Mouse (Mus musculus) NIH3T3 (cell line): ENCODE data around the gene Mars.

Source experiments
- DNase-seq: peaks from one replicate; pipeline ENCODE4 v3.0.0-alpha.2; 2012; ENCODE audit warnings: low read depth

Mars gene

DNA sequence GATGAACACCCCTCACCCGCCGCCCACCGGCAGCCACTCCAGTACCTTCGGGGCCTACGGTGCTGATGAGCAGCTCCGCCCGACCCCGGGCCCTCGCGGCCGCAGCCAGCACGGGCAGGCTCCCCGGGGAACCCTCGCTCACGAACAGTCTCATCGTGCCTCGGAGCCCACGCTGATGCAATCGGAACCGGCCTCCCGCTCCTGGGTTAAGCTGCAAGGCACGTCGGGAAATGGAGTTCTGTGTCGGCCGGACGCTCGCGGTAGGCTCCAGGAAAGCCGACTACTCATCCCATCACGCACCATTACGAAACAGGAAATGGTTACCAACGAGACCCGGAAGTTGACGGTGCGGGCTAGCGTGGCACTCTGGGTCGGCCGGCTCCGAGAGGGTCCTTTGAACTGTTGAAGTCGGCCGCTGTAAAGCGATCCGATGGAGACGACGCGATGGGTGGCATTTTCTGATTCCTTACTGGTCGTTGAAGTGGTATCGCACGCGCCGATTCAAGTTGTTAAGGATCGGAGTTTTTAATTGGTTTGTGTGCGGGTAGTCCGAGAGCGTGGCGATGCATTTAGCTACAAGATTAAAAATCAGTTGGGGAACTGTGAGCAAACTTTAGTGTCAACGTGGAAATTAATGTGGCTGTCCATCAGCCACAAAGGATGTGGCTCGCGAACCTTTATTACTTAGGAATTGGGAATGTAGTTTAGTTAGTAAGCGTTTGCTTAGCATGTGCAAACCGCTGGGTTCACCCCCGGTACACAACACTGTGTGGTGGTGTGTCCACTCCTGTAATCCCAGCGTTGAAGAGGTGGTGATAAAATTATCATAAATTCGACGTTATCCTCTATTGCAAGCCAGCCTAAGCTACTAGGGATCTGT, at the start of gene Mars:
TSS of gene Mars (minus strand) at position 311 of the 880 bp plus-strand sequence.
- DNase-seq: peak; percentile 97

DNA sequence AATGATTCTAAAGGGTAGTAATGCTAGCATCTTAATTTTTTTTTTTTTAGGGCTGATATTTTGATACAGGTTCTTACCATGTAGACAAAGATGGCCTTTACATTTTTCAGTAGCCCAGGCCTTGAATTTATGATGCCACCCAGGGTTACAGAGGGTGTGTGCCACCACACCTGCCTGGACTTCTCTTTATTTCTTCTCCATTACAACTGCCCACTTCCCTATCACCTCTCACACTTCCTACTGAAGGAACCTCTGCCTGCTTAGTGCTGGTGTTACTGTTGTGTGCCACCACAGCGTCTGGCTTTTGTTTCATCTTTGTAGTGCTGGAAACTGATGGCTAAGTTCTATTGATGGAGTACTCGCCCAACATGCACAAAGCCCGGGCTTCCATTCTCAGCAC, 49.1 kb upstream of the Mars start:
- DNase-seq: no peak

DNA sequence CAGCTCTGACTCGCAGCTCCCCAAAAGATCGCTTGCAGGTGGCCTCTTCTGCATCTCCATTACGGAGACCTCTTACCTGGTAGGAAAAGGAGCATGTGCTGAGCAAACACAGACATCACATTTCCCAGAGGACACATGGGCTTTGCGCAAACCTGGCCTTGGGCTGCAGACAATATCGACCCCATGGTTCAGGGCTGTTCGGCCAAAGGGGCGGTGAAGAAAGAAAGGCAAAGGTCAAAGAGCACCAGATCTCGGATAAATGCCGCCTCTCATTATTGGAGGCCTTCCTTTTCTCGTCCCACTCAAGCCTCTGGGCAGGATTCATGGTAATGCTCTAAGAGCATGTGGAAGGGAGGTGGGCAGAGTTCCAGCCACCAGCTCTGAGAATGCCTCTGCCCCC, 43.8 kb upstream of the Mars start:
- no peak for DNase-seq

DNA sequence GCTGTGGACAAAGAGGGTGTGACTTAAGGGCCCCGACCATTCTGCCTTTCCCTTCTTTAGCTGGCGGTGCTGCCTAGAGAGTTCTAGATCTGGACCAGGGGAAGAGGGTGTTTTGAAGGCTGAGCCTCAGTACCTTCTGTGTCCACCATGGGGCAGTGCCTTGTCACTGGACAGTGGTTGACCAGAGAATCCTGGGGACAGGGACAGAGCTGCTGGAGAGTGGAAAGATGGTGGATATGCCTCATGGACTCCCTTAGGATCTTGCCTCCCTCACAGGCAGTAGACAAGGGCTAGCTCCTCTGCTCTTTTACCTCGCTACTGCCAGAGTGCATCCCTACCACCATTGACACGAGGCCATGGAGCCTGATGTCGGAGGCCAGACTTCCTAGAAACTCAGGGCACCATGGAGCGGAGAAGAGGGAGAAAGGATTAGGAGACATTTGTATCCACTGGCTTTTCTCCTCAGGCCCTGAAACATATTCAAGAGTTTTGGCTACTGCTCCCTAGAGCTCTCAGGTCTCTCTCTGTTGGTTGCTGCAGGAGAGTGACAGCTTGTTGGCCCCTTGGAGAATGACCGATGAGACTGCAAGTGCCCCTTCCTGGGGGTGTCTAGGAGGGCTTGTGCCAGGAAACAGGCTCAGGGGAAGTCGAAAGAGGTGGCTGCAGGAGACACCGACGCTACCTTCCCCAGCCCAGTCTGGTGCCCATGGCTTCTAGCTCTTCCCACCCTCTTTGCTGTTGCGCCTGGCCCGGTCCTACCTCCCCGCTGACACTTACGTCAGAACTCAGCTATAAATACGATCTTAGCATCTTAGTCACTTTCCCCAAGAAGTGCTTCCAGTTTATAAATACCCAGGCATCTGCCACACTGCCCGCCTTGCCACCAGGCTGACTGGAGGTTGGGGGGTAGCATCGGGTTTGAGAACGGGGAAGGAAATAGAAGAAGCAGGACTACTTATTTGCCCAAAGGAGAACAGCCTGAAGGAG, 42.6 kb upstream of the Mars start, which contains the start of gene Inhbe:
TSS of gene Inhbe (minus strand) at position 503 of the 987 bp plus-strand sequence.
- peak; percentile 29 for DNase-seq

DNA sequence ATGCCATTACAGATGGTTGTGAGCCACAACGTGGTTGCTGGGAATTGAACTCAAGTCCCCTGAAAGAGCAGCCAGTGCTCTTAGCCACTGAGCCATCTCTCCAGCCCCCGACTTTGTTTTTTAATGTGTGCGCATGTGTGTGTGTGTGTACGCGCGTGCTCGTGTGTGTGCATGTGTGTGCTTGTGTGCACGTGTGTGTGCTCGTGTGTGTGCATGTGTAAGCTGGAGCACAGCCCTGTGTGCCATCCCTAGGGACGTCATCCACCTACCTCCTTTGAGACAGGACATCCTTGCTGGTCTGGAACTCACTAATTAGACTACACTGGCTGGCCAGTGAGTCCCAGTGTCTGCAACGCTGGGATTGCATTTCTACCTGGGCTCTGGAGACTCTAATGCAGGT, 41.2 kb upstream of the Mars start:
- no peak for DNase-seq

DNA sequence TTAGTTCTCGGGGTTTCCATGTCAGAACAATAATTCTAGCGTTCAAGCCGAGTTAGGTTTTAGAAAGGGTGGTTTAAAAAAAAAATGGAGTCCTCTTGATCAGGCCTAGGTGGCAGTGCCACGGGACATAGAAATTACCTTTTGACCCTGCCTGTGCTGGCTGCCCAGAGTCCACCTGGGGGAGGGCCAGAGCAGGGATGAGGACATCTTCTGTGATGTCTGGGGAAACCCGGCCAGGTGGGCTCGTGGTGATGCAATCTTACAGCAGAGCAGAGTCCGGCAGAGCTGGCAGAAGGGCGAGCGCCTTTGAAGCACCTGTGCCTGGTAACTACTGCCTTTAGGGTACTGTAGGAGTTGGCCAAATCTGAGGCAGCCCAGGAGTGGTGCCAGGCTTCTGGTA, 40.6 kb upstream of the Mars start:
- DNase-seq: no peak

DNA sequence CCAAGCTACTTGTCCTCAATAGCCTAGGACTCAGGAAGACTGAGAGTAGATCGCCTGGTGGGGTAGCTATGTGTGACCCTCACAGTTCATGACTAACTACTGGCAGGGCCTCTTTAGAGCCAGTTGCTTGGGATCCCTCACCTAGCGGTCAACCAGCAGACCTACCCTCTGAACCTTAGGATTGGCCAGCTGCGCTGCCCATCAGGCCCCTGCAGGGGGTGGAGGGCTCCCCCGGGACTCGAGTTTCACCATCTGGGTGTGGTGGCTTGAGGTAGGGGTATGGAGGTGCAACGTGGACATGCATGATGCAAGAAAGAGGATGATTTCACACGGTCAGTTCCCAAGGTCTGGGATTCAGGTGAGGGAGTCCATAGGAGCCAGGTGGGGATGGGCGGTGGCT, 40.1 kb upstream of the Mars start:
- no peak for DNase-seq

DNA sequence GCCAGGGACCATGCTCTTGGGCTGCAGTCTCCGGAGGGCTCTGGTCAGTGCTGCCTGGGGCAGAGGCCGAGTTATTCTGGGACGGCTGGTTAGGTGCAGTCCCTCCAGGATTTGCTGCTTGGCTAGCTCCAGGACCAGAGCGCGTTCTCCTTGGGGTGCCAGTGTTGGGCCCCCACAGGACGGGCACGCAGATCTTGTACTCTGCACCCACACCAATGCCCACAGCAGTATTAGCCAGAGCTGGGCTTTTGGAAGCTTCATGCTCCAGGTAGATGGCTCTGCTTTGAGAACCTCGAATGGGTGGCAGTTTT, 39.7 kb upstream of the Mars start:
- no peak for DNase-seq

DNA sequence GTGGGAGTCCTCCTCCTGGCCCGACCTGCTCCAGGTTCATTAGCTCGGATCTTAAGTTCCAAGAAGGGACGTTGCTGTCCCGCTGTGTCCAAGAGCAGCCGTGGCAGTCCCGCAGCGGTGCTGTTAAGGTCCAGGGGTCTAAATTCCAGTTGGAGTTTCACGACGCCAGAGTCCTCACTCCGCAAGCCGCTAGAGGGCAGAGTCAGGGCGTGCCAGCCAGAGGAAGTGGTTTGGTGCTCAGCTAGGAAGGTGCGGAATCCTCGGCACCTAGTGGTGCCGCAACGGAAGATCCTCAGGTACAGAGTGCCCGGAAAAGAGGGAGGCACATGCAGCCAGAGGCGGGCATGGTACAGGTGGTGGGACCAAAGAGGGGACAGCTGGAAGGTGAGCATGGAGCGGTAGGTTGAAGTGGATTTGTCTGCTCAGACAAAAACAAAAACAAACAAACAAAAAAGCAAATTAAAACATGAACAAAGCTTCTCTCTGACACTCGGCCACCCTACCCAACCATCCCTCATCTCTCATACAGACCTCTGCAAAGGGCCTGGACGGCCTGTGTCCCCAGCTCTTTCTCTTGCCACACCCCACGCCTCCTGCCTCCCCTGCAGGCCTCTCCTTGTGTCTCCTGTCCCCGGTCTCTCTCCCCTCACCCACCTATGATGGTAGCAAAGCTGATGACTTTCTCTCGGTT, 39.2 kb upstream of the Mars start:
- peak; percentile 63 for DNase-seq

DNA sequence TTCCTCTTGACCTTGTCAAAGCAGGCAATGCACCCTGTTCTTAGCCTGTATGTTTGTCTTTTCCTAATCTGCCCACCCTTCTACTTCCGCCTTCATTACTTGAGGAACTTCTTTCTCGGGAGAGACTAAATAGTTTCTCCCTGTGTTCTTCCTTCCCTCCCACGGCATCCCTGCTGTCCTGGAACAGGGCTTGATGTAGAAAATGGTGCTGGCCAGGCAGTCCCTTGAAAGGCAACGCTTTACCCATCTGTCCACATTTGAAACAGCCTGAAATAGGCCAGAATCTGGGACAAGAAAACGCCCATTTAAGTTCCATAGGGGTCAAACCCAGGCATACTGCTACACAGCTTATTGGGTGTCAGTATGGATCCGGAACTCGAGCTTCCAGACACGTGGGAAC, 38.2 kb upstream of the Mars start:
- DNase-seq: no peak

DNA sequence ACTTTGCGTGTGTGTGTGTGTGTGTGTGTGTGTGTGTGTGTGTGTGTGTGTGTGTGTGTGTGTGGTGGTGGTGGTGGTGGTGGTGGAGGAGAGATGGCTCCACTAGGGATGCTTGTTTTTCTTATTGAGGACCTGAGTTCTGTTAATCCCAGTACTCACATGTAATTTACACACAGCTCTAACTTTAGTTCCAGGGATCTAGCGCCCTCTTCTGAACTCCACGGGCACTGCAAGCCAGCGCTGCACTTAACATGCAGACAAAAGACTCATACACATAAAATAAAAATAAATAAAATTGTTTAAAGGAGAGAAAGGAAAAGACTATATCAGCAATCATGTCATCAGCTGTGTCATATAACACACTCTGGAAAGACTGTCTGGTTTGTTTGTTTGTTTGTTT, 37.4 kb upstream of the Mars start:
- DNase-seq: peak; percentile 35

DNA sequence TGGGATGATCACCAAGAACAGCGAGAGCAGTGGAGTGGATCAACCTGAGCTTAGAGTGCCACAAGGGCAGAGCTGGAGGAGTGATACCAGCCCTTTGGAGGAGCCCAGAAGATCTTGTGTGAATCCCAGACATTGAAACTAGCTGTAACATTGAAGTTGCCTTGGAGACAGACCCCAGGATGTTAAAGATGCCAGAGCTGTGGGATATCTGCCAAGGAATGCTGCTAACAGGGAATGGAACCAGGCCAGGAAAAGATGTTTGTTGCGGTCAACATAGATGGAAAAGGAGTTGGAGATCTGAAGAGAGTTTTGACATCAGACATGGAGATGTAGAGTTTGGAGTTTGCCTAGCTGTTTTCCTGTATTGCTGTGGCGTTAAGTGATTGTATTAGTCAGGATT, 34.6 kb upstream of the Mars start:
- DNase-seq: peak; percentile 46

DNA sequence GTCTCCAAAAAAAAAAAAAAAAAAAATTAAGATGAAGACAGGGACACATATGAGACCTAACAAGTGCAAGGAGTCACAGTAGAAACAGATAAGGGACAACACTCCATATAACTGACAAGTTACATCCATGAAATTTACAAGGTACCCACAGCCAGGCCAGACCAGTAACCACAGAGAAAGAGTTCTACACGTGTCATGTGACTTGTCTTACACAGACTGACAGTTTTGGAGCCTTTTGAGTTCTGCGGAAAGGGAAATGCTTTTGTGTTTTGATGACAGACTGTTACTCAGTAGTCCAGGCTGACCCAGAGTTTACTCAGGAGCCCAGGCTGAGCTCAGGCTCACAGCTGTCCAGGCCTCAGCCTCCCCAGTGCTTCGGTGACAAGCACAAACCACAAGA, 31.4 kb upstream of the Mars start:
- no peak for DNase-seq

DNA sequence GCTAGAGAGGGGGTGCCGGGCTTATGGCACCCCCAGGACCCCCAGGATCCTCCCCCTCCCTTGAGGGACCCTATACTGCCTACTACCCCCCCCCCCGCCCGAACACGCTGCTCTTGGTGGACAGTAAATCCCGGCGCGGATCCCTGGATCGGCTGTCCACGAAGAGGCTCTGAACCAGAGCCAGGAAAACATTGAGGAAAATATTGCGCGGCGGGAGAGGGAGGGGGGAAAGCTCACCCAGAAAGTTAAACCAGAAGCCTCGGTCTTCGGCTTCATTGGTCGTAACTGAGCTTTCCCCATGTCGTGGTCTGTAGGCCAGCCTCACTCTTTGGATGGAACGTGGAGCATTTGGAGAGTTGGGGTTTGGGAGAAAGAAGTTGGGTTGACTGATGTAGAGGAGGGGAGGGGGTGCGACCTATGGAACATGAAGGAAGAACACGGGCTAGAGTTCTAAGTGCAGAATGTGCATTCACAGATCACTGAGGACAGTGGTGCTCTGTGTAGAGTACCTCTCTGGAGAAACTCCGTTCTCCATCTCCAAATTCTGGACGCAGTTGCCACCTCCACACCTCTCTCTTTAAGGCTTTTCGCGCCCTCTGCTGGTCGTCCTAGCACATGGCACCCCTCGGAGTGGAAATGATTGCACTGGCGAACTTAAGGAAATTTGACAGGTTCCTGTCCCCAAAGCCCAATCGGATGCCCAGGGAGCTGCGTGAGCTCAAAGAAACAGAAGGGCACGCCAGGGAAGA, 30.5 kb upstream of the Mars start, which contains the start of gene Gli1:
TSS of gene Gli1 (minus strand) at position 84 of the 749 bp plus-strand sequence.
- peak; percentile 94 for DNase-seq

DNA sequence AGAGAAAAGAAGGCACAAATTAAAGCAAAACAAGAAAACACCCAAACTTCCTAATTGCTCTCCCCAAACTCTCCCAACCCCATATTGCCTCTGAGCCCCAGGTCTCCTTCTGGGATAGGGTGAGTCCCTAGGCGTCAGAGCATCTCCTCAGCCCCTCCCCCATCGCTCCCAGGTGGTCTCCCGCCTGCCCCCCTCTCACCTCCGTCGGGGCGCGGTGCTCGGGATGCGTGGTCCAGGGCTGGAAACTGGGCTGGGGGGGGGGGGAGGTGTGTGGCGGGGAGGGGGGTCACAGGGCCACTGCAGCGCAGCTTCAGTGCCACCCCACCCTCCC, 29.7 kb upstream of the Mars start:
- no peak for DNase-seq

DNA sequence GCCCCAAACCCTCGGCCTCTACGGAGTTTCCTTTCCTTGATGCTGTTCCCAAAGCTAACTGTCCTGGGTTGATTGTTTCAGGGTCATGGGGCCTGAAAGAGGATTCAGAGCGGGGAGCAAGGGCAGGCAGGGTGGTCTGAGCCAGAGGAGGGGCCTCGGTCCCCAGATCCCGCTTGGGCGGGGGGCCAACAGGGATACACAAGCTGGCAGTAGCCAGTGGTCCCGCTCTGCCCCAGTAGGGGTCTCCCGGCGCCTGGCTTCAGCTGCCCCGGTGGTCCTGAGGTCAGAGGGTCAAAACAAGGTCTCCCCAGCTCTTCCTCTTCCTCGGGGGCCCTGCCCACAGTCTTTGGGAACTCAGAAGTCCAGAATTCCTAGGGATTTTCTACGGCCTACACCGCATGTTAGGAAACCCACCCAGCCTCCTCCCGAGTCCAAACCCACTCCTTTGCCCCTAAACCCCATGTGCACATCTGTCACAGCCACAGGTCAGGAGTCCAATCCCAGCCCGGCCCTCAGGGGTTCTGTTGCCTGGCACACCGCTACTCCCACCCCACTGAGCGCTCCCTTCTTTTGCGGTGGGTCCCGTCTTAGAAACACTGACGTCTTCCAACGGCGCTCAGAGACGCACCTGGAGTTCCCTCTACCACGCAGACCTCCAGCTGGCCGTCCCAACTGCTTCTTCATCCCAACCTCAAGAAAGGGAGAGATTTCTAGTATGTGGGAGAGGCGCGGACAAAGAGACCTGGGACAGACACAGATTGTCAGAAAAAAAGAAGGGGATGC, 29.2 kb upstream of the Mars start:
- no peak for DNase-seq

DNA sequence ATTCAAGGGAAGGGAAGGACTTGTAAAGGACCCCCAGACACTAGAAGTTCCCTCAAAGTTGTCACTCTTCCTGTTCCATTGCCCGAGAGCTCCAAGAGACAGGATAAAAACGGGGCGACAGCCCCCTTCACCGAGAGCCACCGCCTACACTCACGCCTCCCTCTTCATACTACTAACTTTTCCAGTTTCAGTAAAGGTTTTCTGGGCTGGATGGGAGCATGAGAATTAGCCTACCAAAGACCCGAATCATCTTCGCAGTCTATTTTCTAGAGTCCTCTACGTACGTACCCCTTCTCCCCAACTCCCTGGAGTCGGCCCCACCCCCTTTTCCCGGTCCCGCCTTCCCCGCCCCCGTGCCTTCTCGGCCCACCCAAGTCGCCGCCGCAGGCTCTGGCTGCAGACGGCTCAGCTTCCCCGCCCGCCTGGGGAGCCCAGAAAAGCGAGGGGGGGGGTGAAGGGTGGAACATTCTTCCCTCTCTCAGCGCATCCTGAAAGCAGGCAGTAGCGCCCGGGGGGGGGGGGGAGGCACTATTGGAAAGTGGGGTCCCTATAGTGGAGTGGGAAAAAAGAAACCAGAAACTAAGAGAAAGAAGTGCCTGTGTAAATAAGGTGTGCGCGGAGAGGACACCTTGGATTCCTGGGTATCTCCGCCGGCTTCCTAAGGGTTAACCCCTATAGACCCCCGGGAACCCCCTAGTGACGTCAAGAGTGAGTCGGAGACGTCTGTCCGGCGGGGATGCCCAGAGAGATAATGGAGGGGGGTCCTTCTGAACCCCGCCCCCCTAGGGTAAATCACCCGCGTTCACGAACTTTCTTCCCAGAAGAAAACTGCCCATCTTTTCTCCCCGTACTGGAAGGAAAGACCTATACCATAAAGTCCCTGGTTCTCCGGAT, 28.3 kb upstream of the Mars start:
- DNase-seq: peak; percentile 80

DNA sequence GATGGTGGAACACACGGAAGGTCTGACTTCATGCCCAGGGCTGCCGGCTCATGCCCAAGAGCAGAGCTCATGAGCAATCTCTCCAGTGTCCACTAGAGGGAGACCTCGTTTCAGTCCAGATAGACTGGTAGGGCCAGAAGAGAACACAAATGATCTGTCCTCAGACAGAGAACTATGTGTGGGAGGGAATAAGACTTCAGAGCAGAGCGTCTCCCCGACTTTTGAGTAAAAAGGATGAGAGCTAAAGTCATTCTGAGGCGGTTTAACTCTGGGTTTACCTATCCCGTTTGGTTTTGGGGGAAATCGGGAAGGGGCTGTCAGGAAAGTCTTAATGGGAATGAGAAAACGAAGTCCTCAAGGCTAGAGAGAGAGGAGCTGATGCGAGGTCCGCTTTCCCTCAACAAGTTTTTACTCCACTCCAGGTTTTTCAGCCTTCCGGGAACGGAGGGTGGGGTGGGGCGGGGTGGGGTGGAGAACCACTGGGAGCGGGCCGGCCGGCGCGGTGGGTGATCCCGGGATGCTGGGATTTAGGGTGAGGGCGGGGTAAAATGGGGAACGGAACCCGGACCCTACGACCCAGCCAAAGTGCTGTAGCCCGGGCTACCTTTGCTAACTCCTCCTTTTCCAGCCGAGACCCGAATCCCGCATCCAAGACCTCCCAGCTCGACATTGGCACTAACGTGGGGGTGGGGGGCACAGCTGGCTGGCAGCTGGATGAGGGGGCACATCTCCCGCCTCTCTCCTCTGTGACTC, 27.5 kb upstream of the Mars start:
- peak; percentile 96 for DNase-seq

DNA sequence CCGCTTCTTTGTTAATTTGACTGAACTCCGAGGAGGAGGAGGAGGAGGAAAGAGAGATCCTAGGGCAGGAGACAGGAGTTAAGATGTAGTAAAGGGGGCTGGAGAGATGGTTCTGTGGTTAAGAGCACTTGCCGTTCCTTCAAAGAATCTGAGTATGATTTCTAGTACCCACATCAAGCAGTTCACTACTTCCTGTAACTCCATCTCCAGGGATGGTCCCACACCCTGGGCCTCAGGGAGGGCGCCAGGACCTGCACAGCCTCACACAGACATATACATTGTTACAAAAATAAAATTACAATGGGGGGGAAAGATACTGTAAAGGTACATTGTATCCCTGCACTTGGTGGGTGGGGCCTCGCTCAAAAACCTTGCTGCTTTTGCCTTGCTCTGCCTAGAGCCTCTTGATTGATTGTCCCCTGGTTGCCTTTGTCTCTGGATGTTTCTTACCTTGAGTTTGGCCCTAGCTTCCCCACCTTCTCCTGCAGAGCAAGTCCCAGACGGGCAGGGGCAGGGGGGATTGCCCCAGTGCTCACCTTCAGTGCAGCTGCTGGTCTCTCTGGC, 26.0 kb upstream of the Mars start:
- no peak for DNase-seq
